Mouse (Mus musculus): ENCODE measurements around the gene Sfrp4. TPM values are rescaled to one million over a fixed set of nuclear protein-coding genes. Genes with fewer than 3 reads are reported as not detected.

The Sfrp4 gene
- polyA plus RNA-seq, 1 experiment from 2014 or later = 2.8 TPM

DNA sequence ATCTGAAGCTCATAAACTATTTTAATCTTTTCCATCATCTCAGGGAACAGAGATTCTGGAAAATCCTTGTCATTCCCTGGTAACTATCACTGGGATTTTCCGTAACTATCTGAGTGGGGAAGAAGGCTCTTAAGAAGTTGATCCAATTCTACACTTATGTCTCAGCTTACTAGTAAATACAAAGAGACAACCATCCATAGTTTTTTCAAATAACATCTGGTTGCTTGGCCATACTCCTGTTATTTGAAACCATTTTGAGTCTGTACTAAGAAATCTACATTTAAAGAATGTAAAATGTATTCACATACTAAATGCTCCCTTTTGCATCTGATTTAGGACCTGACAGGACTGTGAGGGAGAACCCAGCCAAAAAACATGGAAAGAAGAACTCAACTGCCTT lies 9.5 kb upstream of the Sfrp4 start:
- Histone ChIP-seq H3K9me3 (no peaks in the 10 kb centered on the region), H3K4me3 (no peak overlapping the region), H3K36me3 (no peaks in the 10 kb centered on the region), H3K27ac (replicated peaks) (no peak overlapping the region), H3K4me2 (replicated peaks) (no peak overlapping the region), H3K4me1 (peaks cover 16% of the 10 kb centered on the region), H3K27me3 (no peaks in the 10 kb centered on the region), H3K9ac (replicated peaks) (no peak overlapping the region)
- 98% methylated on average over 1 of the region's 1 CpGs for WGBS
- ATAC-seq (replicated peaks) = no peak

GRCm38 (mm10) chr13:19614311-19614710 lies 8.6 kb upstream of the Sfrp4 start:
- ATAC-seq (replicated peaks) = no peak
- WGBS = 92% methylated on average over 1 of the region's 1 CpGs
- Histone ChIP-seq H3K4me2 (replicated peaks) (no peak overlapping the region), H3K4me1 (peaks cover 21% of the 10 kb centered on the region), H3K4me3 (no peak overlapping the region), H3K9ac (replicated peaks) (no peak overlapping the region), H3K27me3 (no peaks in the 10 kb centered on the region), H3K9me3 (no peaks in the 10 kb centered on the region), H3K27ac (replicated peaks) (no peak overlapping the region), H3K36me3 (no peaks in the 10 kb centered on the region)

DNA sequence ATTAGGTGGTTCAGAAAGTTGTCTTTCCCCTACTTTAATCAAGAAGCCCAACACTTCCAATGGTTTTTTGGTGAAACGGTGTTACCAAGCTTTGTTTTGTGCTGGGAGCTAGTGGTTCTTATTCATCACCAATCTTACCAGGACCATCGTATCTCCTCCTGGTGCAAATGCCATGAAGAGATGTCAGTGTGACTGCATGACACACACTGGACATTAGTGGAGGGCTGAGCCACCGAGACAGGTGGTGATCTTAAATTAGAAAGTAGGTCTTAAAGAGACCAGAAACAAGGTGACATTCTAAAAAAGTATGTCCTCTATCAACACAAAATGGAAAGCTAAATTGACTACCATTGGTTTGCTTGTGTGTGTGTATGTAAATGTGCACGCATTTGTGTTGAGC lies 4.8 kb upstream of the Sfrp4 start:
- no peak overlapping the region for H3K9ac ChIP-seq (replicated peaks)
- ATAC-seq (replicated peaks) = no peak
- no peaks in the 10 kb centered on the region for H3K36me3 ChIP-seq
- no peaks in the 10 kb centered on the region for H3K9me3 ChIP-seq
- no peak overlapping the region for H3K4me3 ChIP-seq
- H3K27me3 ChIP-seq = no peaks in the 10 kb centered on the region
- peaks cover 12% of the 10 kb centered on the region; the same call in 1 of the 2 replicates for H3K4me1 ChIP-seq
- H3K4me2 ChIP-seq (replicated peaks) = peak overlapping the region; percentile 87
- 92% methylated on average over 4 of the region's 4 CpGs for WGBS
- H3K27ac ChIP-seq (replicated peaks) = no peak overlapping the region

DNA sequence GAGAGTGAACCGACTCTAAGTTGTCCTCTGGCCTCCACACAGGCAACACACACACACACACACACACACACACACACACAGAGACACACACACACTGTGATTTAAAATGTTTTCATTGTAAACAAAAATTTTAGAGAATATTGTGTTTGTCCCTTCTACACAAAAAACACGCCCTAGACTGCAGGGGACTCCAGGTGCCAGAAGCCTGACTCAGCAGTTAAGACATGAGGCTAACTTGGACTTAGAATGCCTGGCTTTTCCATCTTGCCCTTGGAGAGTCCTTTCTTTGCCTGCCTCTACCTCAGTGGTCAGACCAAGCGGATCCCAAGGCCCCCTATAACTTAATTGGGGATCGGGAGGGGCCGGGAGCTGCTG lies 4.1 kb upstream of the Sfrp4 start:
- WGBS = 0% methylated on average over 5 of the region's 5 CpGs
- Histone ChIP-seq H3K9me3 (no peaks in the 10 kb centered on the region), H3K4me3 (peak overlapping the region; percentile 83), H3K36me3 (no peaks in the 10 kb centered on the region), H3K27me3 (no peaks in the 10 kb centered on the region), H3K27ac (replicated peaks) (peak overlapping the region; percentile 87), H3K4me1 (peaks cover 18% of the 10 kb centered on the region), H3K9ac (replicated peaks) (peak overlapping the region; percentile 96), H3K4me2 (replicated peaks) (peak overlapping the region; percentile 87)
- peak; percentile 53 for ATAC-seq (replicated peaks)

DNA sequence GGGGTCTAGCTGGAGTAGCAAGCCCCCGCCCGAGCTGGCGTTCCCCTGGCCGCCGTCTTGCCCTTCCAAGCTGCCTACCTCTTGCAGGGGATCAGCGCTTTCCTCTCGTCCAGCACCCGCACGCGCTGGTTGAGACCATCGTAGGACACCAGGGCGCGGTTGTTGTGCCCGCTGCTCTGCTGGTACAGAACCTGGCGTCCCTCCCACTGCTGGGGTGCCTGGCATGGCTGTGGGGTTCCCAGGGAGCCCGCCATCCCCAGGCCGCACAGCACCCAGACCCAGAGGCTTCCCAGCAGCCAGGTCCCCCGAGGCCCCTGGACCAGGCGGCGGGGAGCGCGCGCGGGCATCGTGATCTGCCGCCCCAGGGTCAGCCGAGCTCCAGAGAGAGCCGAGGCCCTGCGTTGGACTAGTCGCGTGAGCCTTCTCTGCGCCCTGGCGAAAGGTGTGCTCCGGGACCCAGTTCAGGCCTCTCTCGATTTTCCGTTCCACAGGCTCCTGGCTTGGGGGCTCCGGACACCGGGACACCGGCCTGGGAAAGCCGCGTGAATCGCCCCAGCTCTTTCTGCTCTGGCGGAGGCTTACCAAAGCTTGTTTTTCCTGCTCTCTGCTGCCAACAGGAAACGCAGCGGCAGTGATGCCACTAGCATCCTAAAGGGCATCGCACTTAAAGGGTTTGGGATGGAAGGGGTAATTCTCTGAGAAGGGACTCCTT lies 3.5 kb upstream of the Sfrp4 start, which contains the start of gene Epdr1:
Epdr1 (minus strand) TSS at position 712 of the 712 bp plus-strand sequence.
- Histone ChIP-seq H3K4me2 (replicated peaks) (peak within 1 kb of the TSS; percentile 87), H3K36me3 (no peaks in the 10 kb centered on the region), H3K9ac (replicated peaks) (peak within 1 kb of the TSS; percentile 96), H3K27me3 (no peaks in the 10 kb centered on the region), H3K4me3 (peak within 1 kb of the TSS; percentile 83), H3K27ac (replicated peaks) (peak within 1 kb of the TSS; percentile 87), H3K9me3 (no peaks in the 10 kb centered on the region), H3K4me1 (peaks cover 18% of the 10 kb centered on the region)
- WGBS = under 1% methylated on average over 46 of the region's 46 CpGs
- ATAC-seq (replicated peaks) = peak; percentile 88

DNA sequence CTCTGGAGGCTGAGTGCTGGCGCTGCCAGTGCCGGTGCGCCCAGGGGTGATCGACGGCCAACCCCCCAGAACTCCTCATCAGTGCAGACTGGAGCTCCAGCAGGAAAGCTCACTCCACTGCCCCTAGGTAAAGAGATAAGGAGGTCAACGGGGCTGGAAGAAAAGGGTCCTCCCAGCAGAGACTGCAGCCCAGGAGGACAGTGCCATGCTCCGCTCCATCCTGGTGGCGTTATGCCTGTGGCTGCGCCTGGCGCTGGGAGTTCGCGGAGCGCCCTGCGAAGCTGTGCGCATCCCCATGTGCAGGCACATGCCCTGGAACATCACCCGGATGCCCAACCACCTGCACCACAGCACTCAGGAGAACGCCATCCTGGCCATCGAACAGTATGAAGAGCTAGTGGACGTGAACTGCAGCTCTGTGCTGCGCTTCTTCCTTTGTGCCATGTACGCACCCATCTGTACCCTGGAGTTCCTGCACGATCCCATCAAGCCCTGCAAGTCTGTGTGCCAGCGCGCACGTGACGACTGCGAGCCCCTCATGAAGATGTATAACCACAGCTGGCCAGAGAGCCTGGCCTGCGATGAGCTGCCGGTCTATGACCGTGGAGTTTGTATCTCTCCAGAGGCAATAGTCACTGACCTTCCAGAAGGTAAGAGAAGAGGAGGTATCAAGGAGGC lies 463 bp downstream of the Sfrp4 start:
- Histone ChIP-seq H3K36me3 (no peaks in the 10 kb centered on the region), H3K4me1 (peaks cover 13% of the 10 kb centered on the region), H3K9me3 (no peaks in the 10 kb centered on the region), H3K27ac (replicated peaks) (no peak overlapping the region), H3K4me2 (replicated peaks) (peak overlapping the region; percentile 80), H3K27me3 (no peaks in the 10 kb centered on the region), H3K9ac (replicated peaks) (peak overlapping the region; percentile 43), H3K4me3 (peak overlapping the region; percentile 46)
- peak; percentile 27 for ATAC-seq (replicated peaks)
- 21% methylated on average over 30 of the region's 30 CpGs for WGBS

GRCm38 (mm10) chr13:19624632-19625320 lies 1.9 kb downstream of the Sfrp4 start:
- no peak for ATAC-seq (replicated peaks)
- H3K4me2 ChIP-seq (replicated peaks) = no peak overlapping the region
- no peaks in the 10 kb centered on the region for H3K9me3 ChIP-seq
- no peak overlapping the region for H3K9ac ChIP-seq (replicated peaks)
- no peaks in the 10 kb centered on the region for H3K27me3 ChIP-seq
- no peak overlapping the region for H3K4me3 ChIP-seq
- peaks cover 8% of the 10 kb centered on the region for H3K4me1 ChIP-seq
- no peak overlapping the region for H3K27ac ChIP-seq (replicated peaks)
- H3K36me3 ChIP-seq = no peaks in the 10 kb centered on the region
- 88% methylated on average over 11 of the region's 11 CpGs for WGBS

GRCm38 (mm10) chr13:19626473-19626872 lies 3.6 kb downstream of the Sfrp4 start:
- no peak overlapping the region for H3K4me2 ChIP-seq (replicated peaks)
- no peaks in the 10 kb centered on the region for H3K9me3 ChIP-seq
- no peak overlapping the region for H3K9ac ChIP-seq (replicated peaks)
- ATAC-seq (replicated peaks) = no peak
- H3K27me3 ChIP-seq = no peaks in the 10 kb centered on the region
- no peak overlapping the region for H3K4me3 ChIP-seq
- H3K4me1 ChIP-seq = peaks cover 8% of the 10 kb centered on the region
- 85% methylated on average over 1 of the region's 1 CpGs for WGBS
- H3K36me3 ChIP-seq = no peaks in the 10 kb centered on the region
- H3K27ac ChIP-seq (replicated peaks) = no peak overlapping the region

- Histone ChIP-seq H3K4me1 (no peaks in the 10 kb centered on the region), H3K4me2 (replicated peaks) (no peak overlapping the region), H3K36me3 (no peaks in the 10 kb centered on the region), H3K9me3 (no peaks in the 10 kb centered on the region), H3K27me3 (no peaks in the 10 kb centered on the region), H3K9ac (replicated peaks) (no peak overlapping the region), H3K27ac (replicated peaks) (no peak overlapping the region), H3K4me3 (no peak overlapping the region)
- WGBS = 87% methylated on average over 5 of the region's 5 CpGs
- ATAC-seq (replicated peaks) = no peak
Measured at GRCm38 (mm10) chr13:19630768-19631709, 8.1 kb downstream of the Sfrp4 start.

GRCm38 (mm10) chr13:19636131-19636530 lies 13.2 kb downstream of the Sfrp4 start:
- no peaks in the 10 kb centered on the region for H3K36me3 ChIP-seq

GRCm38 (mm10) chr13:19640203-19640851 lies 17.4 kb downstream of the Sfrp4 start:
- H3K27ac ChIP-seq (replicated peaks) = no peak overlapping the region
- 78% methylated on average over 2 of the region's 2 CpGs for WGBS
- no peak overlapping the region for H3K9ac ChIP-seq (replicated peaks)
- H3K4me2 ChIP-seq (replicated peaks) = no peak overlapping the region
- no peaks in the 10 kb centered on the region for H3K27me3 ChIP-seq
- no peaks in the 10 kb centered on the region for H3K4me1 ChIP-seq
- H3K4me3 ChIP-seq = no peak overlapping the region
- H3K9me3 ChIP-seq = no peaks in the 10 kb centered on the region
- peak; percentile 46; the same call in 1 of the 2 replicates for ATAC-seq (replicated peaks)
- H3K36me3 ChIP-seq = no peaks in the 10 kb centered on the region

More at GRCm38 (mm10) chr13:19636131-19636530, 13.2 kb downstream of the Sfrp4 start:
- Histone ChIP-seq H3K4me3 (no peak overlapping the region), H3K27ac (replicated peaks) (no peak overlapping the region), H3K4me1 (no peaks in the 10 kb centered on the region), H3K4me2 (replicated peaks) (no peak overlapping the region), H3K9me3 (no peaks in the 10 kb centered on the region), H3K27me3 (no peaks in the 10 kb centered on the region), H3K9ac (replicated peaks) (no peak overlapping the region)
- ATAC-seq (replicated peaks) = no peak
- 81% methylated on average over 4 of the region's 4 CpGs for WGBS
